Mouse (Mus musculus) c-Kit-negative CD71-positive TER-119-positive erythroid progenitor cells, embryonic 14.5 days (primary cell): ENCODE measurements around the gene Fam114a1.

ENCODE experiments used
- DNase-seq: peaks from one replicate; pipeline ENCODE4 v3.0.0-alpha.2; 2013; ENCODE audit warnings: low read depth, low spot score

The Fam114a1 gene

DNA sequence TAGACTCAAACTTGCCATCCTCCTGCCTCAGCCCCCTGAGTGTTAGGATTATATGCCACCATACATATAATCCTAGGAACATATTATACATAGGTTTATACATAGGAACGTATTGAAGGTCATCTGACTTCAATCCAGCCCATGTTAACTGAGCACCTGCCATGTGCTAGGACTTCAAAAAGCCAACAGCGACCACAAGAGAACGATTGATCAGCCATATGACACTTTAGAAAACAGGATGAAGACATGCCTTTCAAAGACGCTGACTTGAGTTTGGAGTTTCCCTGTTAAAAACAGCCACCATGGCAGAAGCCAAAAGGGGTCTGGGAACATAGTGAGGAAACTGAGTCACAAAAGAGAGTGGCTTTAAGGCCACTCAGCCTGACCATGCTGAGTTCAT, 35.4 kb downstream of the Fam114a1 start:
- no peak for DNase-seq

DNA sequence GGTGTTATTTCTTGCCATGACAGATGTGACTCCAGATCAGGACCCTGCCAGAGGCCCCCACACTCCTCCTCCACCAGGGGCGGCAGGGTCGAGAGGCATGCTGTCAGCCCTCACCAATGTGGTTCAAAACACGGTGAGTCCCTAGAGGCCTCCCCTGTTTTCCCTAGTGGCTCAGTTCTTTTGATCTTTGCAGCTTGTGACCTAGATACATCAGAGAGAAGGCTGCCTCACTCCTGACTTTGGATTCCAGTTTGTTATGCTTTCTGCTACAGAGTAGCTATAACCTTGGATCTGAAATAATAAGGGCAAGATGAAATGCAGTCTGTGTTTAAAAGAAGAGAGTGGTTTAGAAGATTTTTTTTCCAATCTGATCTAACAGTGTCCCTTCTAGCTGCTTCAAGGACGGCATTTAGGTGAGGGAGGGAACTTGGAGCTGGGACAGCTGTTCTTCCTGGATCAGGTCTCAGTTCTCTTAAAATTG, 36.2 kb downstream of the Fam114a1 start:
- DNase-seq, result no peak

DNA sequence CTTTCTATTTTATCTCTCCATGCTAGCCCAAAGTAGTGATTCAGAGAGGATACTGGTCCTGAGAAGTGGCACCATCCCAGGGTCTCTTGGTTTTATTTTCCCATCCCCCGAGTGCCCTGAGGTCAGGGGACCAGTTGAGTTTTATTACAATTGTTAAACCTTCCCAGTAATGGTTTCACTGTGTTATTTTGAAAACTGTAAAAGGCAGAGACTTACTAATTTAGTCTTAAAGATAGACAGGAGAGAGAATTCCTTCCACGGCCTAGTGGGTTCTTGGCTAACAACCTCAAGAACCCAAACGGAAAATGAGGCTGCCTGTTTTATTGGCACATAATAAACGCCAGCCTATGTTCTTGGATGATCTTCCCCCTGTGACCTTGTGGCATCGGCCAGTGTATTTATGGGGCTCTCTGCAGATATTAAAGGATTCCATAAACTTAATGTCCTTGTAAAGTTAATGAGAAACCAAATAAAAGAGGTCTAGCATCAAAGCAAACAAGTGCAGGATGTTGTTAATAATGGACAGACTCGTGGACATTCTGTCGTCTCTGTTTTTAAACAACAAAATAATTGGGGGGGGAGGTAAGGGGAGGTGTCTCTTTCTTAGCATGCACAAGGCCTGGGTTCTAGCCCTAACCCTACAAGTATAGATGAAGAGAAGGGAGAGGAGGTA, 42.2 kb downstream of the Fam114a1 start:
- DNase-seq, result no peak

DNA sequence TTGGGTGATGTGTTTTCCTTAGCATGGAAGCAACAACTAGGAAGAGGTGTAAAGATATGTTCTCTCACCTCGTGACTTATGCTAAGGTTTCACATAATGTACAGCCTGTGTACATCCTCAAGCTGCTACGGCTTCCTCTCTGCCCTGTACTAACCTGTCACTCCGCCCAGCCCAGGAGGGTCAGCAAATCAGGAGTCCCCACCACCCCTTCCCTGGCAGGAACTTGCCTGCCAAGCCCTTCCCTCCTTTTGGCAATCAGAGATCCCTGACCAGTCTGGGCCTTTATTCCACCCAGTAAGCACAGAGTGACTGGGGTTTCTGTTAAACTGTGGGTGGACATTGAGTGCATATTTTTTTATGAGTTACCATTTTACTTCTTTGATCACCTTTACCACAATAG, 45.6 kb downstream of the Fam114a1 start:
- no peak for DNase-seq

DNA sequence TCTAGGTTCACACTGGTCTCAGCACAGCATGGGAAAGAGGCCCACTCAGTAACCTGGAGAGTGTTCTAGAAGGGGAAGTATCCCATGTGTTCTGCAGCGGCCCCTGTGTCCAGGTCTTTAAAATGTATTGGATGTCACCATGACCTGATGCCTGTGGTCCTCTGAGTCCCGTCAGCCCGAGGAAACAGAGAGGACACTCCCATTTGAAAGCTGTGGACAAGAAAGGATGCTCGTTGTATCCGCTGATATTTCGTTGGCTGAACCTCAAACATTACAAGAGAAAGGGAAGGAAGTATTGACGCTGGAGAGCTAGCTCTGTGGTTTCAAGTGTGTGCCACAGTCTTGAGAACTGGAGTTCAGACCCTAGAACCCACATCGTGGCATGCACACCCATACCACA, 49.2 kb downstream of the Fam114a1 start:
- DNase-seq, result no peak

DNA sequence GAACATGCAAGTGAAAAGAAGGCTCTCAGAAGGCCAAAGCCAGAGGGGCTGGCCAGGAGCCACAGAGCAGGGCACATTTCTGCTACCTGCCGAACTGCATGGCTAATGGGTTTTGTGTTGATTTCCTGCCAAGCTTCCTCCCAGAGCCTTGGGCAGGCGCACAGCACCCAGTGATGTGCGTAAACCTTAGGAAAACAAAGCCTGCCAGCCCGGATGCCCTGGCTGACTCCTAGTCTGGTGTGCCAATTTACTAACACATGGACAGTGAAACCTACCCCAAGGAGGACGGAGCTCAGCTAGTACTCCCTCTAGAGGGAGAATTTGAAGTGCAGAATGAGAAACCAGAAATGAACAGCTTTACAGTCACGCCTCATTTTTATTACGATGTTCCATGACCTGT, 50.0 kb downstream of the Fam114a1 start:
- DNase-seq, result no peak

DNA sequence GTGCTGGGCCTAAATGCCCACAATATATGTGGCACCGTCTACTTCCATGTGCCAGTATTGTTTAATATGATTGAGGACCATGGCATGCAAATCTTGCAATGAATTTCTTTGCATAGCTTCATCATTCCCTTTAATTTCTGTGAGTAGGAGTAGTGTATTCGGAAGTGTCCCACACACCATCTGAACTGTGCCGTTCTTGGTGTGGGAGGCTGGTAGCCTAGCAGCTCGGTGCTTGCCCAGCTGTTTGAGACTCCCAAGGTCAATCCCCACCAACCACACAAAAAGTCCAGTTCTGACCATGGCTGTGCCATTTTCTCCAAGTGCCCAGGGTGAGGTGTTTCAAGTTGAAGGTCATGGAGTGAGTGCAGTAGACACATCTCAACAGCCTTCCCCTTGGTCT, 52.1 kb downstream of the Fam114a1 start:
- DNase-seq, result no peak

DNA sequence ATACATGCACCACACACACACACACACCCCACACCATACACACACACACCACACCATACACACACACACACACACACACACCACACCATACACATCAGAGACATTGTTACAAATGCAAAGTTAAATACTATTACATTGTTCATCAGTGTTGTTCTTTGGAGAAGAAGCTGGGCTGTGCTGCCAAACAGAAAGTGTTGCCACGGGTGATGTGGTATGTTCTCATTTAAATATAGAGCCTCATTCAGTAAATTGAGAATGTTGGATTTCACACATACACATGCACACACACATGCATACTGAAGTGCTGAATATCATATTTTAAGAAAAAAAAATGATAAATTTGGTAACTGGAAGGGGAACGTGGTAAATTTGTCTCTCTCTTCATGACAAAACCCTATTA, 54.8 kb downstream of the Fam114a1 start:
- no peak for DNase-seq

DNA sequence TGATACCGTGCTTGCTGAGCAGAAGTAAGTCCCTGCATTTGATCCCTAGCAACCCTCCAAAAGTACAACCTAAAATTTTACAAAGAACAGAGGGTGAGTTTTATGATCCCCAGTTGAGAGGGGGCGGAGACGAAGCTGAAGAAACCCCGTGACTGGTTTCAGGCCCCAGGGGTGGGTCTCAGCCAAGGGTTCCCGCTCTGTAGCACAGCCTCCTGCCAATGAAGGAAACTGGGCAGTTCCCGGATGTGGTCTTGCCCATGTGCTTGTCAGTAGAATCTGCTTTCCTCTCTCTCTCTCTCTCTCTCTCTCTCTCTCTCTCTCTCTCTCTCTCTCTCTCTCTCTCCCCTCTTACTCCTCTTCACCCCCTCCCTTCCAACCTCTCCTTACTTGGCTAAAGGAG, 56.0 kb downstream of the Fam114a1 start:
- no peak for DNase-seq

DNA sequence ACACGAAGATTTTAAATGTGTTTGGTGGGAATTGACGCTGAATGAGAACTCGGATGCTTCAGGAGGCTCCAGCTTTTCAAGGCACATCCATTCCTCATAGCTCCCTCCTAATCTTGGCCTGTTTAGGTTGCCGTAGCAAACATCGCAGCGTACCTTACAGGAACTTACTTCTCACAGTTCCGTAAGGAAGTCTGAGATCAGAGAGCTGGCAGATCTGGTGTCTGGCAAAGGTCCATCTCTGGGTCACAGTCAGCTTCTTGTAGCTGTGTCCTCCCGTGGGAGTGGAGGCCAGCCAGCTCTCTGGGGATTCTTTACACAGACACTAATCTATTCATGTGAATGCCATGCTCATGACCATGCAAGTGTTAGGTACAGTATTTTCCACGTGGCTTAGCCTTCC, 56.9 kb downstream of the Fam114a1 start:
- DNase-seq, result no peak

DNA sequence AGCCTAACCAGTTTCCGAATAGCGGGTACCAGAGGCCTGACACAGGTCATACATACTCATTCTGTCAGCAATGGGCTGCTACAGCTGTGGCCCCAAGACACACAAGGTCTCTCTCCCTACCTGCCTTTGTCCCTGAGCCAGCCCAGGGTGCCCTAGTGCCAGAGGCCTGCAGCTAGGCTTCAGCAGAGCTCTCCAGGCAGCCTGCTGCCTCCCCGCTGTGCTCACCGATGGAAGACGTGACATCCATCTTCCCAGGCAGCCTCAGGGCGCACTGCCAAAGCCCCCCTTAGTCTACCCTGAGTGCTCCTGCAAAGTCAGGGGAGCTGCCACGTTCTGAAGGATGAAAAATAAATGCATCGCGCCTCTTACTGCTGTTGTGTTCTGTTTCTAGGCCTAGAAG, 58.1 kb downstream of the Fam114a1 start:
- no peak for DNase-seq

DNA sequence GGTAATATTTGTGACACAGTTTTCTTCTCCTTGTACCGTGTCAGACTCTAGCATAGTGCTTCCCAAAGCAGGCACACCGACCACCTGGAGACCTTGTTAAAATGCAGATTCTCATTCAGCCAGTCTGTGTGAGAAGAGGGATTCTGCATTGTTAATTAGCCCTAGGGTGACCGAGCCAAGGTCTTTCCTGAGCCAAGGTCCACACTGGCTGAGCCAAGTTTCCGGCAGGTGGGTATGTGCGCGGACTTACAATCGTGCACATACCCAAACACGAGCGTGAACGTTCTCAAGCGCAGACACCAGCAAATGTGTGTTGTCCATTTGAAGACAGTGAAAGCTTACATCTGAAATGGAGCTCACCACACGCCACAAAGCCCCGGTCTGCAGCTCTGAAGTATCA, 66.7 kb downstream of the Fam114a1 start:
- no peak for DNase-seq

DNA sequence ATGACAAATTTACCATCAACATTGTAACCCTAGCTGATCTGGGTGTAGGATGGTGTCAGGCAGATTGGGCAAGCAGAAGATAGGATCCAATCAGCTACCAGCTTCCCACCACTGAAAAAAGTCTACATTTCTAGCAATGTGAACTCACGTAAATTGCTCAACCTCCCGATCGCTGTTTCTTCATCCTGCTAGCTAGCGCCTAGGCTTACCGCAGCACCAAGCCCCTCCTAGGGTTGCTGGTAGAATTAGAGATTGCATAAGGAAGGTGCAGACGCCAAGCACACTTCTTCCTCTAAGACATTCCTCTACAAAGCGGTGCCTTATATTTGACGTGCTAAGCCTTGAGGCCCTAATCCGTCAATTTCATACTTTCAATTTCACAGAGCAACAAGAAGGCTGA, 68.4 kb downstream of the Fam114a1 start:
- DNase-seq, result no peak

DNA sequence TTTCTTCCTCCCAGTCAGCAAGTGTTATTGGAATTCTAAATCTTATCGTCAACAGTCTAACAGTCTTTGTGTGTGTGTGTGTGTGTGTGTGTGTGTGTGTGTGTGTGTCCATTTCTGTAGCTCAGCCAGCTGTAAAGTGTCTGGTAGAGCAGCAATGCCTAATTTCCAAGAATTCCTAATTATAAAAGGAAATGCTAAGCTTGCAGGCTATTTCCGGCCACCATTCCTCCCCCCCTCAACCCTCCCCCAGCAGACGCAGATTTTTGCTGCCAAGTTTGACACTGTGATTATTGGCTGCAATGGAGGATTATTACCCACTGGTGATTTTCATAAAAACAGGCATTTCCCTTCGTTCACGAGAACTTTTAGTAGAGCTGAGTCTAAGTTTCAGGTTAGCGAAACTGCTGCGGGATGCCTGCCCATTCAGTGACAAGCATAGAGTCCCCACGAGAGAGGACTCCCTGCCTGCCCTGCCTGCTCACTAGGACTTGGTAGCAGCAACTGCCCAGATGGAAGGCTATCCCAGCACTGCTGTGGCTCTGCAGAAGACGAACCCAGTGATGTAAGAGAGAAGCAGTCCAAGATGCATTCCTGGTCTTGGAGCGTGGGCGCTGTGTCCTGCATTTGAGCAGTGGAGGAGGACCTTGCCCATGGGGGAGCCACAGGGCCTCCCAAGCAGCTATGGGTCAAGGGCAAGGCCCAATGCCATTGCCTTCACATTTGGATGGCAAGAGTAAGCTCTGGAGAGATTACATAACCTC, 69.1 kb downstream of the Fam114a1 start:
- DNase-seq, result no peak

DNA sequence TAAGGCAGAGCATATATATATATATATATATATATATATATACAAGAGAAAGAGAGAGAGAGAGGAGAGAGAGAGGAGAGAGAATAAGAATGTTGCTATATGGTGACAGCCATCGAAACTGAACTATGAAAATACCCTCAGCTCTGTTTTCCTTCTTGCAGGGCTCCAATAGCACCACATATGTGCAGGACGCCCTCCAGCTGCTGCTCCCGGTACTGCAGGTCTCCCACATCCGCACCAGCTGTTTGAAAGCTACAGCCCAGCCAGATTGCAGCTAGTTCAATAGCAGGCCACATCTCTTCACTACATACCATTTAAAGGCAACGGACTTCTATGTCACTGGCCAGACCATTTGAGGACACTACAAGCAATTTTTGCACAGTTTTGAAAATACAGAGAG, 70.6 kb downstream of the Fam114a1 start:
- no peak for DNase-seq

DNA sequence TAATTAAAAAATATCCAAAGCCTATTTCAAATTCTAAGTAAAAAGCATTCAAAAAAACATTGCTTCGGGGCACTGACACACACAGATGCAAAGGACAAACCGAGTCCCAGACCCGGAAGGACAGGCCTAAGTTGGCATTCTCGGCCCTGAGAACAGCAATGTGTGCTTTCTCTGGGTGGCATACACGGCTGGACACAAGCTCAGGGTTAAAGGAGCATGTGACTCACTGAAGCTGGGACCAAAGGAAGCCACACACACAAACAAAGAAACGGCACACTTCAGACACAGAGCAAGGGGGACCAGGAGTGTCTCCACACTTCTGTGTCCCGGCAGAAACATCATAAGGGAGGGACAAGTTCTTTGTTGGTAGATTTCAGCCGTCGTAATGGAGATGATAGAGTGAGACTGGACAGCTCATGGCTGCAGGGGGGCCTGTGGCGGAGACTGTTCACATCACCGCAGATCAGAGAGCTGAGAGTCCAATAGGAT, 73.6 kb downstream of the Fam114a1 start:
- no peak for DNase-seq

DNA sequence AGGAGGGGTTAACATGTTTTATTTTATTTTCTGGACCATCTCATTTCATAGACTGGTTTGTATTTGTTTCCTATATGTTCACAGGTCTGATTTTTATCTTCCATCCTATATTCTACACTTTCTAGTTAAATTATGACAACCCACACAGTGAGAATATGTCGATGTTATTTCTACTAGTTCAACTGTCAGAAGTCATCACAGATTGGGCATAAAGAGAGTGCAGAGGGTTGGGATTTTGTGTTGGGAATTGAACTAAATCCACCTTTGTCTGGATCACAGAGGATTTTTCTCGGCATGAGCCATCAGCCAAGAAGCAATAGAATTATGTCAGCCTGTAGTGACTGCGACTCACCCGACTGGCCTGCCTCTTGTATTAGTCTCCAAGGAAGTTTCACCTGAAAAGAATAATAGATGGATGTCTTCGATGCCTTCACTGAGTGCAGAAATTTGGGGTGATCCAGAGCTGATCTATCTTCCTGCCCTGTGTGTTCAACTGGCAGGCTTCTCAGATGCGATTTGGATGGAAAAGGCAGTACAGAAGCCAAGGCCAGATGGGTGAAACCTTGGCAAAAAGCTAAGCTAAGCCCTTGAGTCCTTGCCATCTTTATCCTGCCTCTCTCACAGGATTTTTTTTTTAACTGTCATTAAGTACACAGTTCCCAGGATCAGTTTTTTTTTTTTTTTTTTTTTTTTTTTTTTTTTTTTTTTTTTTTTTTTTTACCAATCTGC, 75.9 kb downstream of the Fam114a1 start:
- DNase-seq, result no peak

DNA sequence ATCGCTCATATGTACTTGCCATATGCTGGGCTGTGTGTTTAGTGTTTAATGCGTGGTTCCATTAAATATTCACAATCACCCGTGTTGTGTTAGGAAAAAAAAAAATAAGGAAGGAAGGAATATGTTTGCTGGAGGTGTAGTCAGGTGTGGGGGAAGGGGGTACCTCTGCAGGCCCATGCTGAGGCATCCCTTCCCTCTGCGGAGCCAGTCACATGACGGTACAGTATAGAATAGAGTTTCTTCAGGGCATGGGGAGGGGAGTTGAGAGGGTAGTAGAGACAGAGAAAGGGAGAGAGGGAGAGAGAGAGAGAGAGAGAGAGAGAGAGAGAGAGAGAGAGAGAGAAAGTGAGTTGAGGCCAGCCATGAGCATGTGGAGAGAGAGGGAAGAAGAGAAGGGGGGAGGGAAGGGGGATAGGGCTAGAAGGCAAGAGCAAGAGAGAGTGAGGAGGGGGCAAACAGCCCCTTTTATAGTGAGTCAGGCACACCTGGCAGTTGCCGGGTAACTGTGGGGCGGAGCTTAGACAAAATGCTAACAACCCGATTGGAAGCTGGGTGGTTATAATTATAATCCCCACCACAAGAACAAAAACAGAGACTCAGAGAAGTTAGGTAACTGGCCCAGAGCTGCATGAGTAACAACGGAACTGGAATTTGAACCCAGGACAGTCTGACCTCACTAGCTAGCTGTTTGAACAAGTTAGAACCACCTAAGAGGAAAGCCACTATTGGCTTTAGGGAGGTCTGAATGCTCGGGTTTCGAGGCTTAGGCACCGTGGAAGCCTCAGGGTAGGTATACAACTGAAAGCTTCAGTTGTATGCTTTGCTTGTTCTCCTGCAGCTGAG, 76.8 kb downstream of the Fam114a1 start:
- no peak for DNase-seq

DNA sequence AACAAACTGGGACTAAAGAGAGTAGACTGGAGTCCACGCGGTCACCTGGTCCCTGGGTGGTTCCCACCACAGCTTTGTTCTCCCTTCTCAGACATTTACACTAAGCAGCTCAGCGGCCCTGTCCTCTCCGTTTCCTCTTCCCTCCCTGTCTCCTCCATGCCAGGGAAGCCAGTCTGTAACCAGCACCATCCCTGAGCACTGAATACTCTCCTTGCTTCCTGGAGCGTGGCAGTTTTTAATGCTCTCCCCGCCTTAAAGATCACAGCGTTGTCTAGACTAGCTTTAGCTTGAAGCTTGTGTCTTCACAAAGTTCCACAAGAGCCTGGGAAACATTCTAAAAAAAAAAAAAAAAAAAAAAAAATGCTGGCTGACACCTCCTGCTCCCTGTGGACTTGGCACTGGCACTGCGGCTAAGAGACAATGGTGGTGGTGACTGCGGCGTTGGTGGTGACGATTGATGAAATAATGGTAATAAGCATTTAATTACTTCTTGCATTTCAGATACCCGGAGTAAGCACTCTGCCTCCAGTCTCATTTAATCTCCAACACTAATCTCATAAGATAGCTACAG, 77.5 kb downstream of the Fam114a1 start:
- no peak for DNase-seq

DNA sequence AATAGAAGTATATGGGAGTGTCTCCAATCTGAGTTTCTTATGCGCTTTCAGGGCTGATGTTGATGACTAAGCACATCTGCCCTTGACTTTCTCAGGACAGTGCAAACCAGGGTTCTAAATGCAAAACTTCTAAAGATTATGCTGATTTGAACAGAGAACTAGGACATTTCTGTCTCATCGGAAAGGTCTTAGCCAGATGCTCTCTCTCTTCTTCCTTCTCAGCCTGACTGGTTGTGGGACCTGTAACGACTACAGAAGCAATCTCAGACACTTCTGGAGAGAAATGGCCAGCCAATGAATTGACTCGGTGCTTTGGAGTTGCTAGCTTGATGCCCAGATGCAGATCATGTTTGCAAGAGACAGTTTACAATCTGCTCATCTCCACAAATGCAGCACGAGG, 80.0 kb downstream of the Fam114a1 start:
- no peak for DNase-seq

DNA sequence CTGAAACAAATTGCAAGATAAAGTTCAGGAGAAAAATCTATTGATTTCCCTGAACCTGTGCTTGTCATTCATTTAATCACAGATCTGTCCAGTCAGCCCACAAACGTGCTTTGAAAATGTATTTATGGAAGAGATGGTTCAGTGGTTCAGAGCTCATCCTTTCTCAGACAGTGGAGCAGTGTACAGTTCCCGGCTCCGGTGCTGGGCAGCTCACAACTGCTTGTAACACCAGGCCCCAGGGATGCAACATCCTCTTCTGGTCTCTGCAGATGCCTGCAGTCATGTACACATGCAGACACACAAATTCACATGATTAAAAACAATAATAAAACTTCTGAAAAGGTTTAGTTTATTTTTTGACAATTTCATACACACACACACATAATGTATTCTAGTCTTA, 81.6 kb downstream of the Fam114a1 start:
- no peak for DNase-seq
